Comparison of ENCODE assay signal across 10 mouse cellular contexts in genomic region chr1:134345075-134345474, GRCm38 (mm10). TPM values are rescaled to one million over a fixed set of nuclear protein-coding genes. Genes with fewer than 3 reads are reported as not detected.
DNase-seq lines count a peak whose midpoint lies in the region; ATAC-seq and TF ChIP-seq lines count a peak whose summit lies in the region.
"Had no signal": no experiment of that assay in that cellular context is flagged by ENCODE, and none has a peak within 500 bp of the region (broad histone marks: within the 10 kb centered on the region; RNA-seq: fewer than 3 reads in every experiment).

No protein-coding gene starts in this region.

- peak overlapping the region; percentile 88; the same call in 1 of the 2 replicates for H3K4me2 ChIP-seq in forebrain, embryonic 11.5 days (ENCODE audit: low read depth, low read length, severe bottlenecking)
- H3K4me2 ChIP-seq in intestine, embryonic 15.5 days (replicated peaks): peak overlapping the region; percentile 94
- peak overlapping the region; percentile 78 for H3K4me2 ChIP-seq in midbrain, postnatal 0 days (ENCODE audit: low read depth, low read length, poor library complexity, severe bottlenecking)

- H3K27me3 ChIP-seq in forebrain, embryonic 11.5 days (ENCODE audit: control insufficient read depth, insufficient read depth, low read length): no peaks in the 10 kb centered on the region
- no peaks in the 10 kb centered on the region for H3K27me3 ChIP-seq in intestine, embryonic 15.5 days (replicated peaks)
- H3K27me3 ChIP-seq in midbrain, postnatal 0 days (ENCODE audit: insufficient read depth, low read length): no peaks in the 10 kb centered on the region

- H3K4me1 ChIP-seq in forebrain, embryonic 11.5 days (replicated peaks; ENCODE audit: control insufficient read depth, insufficient read depth, low read length): 0 out of 2 replicates have a peak, but pooled peaks cover 4% of the 10 kb centered on the region
- peaks cover 15% of the 10 kb centered on the region; the same call in 1 of the 2 replicates for H3K4me1 ChIP-seq in intestine, embryonic 15.5 days (replicated peaks)
- H3K4me1 ChIP-seq in midbrain, postnatal 0 days (ENCODE audit: insufficient read depth, low read length): no peaks in the 10 kb centered on the region

- H3K9ac ChIP-seq in forebrain, embryonic 11.5 days (ENCODE audit: low read length): no peak overlapping the region; the same call in 1 of the 2 replicates
- H3K9ac ChIP-seq in intestine, embryonic 15.5 days: no peak overlapping the region
- H3K9ac ChIP-seq in midbrain, postnatal 0 days (replicated peaks; ENCODE audit: low read length, poor library complexity, severe bottlenecking): no peak overlapping the region

- no peak overlapping the region for H3K27ac ChIP-seq in forebrain, embryonic 11.5 days (ENCODE audit: low read depth, low read length)
- no peak overlapping the region for H3K27ac ChIP-seq in intestine, embryonic 15.5 days
- peak overlapping the region; percentile 84 for H3K27ac ChIP-seq in midbrain, postnatal 0 days (ENCODE audit: low read depth, low read length)

- peak; percentile 35 to 42 for DNase-seq in left cerebral cortex, adult 9 months (ENCODE audit: low spot score in 2 of 2)
- DNase-seq in left cerebral cortex, adult 11 months (ENCODE audit: low spot score): no peak
- no peak for DNase-seq in forebrain, embryonic 11.5 days (ENCODE audit: low spot score)
- no peak for DNase-seq in midbrain, postnatal 0 days (ENCODE audit: low spot score)
- DNase-seq in layer of hippocampus, postnatal 14 days (ENCODE audit: low spot score in 2 of 2): no peak
- DNase-seq in right cerebral cortex, postnatal 14 days: no peak

- H3K36me3 ChIP-seq in forebrain, embryonic 11.5 days (ENCODE audit: control insufficient read depth, insufficient read depth, low read length): peaks cover 3% of the 10 kb centered on the region; the same call in 1 of the 2 replicates
- H3K36me3 ChIP-seq in intestine, embryonic 15.5 days: peaks cover 13% of the 10 kb centered on the region; the same call in 1 of the 2 replicates
- peaks cover 24% of the 10 kb centered on the region for H3K36me3 ChIP-seq in midbrain, postnatal 0 days (ENCODE audit: insufficient read depth, low read length)

- no peak for ATAC-seq in forebrain, embryonic 11.5 days (replicated peaks; ENCODE audit: low FRiP score)
- no peak for ATAC-seq in intestine, embryonic 15.5 days
- ATAC-seq in midbrain, postnatal 0 days (ENCODE audit: low FRiP score): no peak
- ATAC-seq in cerebellum, adult (ENCODE audit: insufficient number of reproducible peaks, low FRiP score, low TSS enrichment): no peak

- H3K9me3 ChIP-seq in forebrain, embryonic 11.5 days (ENCODE audit: control insufficient read depth, low read length): no peaks in the 10 kb centered on the region
- no peaks in the 10 kb centered on the region for H3K9me3 ChIP-seq in intestine, embryonic 15.5 days
- H3K9me3 ChIP-seq in midbrain, postnatal 0 days (ENCODE audit: low read length): no peaks in the 10 kb centered on the region
- H3K9me3 ChIP-seq: megakaryocyte, embryonic 14.5 days had no signal

- 83% methylated on average over 4 of the region's 4 CpGs for WGBS in forebrain, embryonic 11.5 days
- 77% methylated on average over 4 of the region's 4 CpGs for WGBS in intestine, embryonic 15.5 days
- WGBS in midbrain, postnatal 0 days: 76% methylated on average over 4 of the region's 4 CpGs

- TF ChIP-seq CTCF in midbrain, postnatal 0 days (IDR thresholded peaks at IDR 0.05): no peak

- no peak overlapping the region; the same call in 1 of the 2 replicates for H3K4me3 ChIP-seq in forebrain, embryonic 11.5 days (ENCODE audit: low read depth, low read length)
- H3K4me3 ChIP-seq in intestine, embryonic 15.5 days (replicated peaks): peak overlapping the region; percentile 52; the same call in 1 of the 2 replicates
- peak overlapping the region; percentile 66 for H3K4me3 ChIP-seq in midbrain, postnatal 0 days (ENCODE audit: low read depth, low read length)

RNA-seq across cellular contexts. Expression of gene Ppfia4, which starts 12.3 kb away (rescaled TPM):
- polyA plus RNA-seq in forebrain, embryonic 11.5 days (2014; fragmentation: Nextera tagmentation; extraction: Ambion mirVana): 1.7 and 2.5 TPM in 2 replicates
- 3.9 and 4.4 TPM in 2 replicates for polyA plus RNA-seq in intestine, embryonic 15.5 days (2015; fragmentation: Nextera tagmentation; extraction: Ambion mirVana)
- total RNA-seq in midbrain, postnatal 0 days (2014; rRNA removed): 42.0 and 43.3 TPM in 2 replicates
- polyA plus RNA-seq in midbrain, postnatal 0 days (2015; fragmentation: Nextera tagmentation; extraction: Ambion mirVana): 28.7 and 29.1 TPM in 2 replicates
- 10 to 100 TPM; 82.3 to 86.7 TPM for total RNA-seq in layer of hippocampus, postnatal 14 days (2021)

RNA-seq across cellular contexts. Expression of gene Tmem183a, which starts 16.7 kb away (rescaled TPM):
- polyA plus RNA-seq in forebrain, embryonic 11.5 days (2014; fragmentation: Nextera tagmentation; extraction: Ambion mirVana): 133 and 145 TPM in 2 replicates
- polyA plus RNA-seq in intestine, embryonic 15.5 days (2015; fragmentation: Nextera tagmentation; extraction: Ambion mirVana): 87.1 and 88.9 TPM in 2 replicates
- 245 and 286 TPM in 2 replicates for total RNA-seq in midbrain, postnatal 0 days (2014; rRNA removed)
- 120 and 125 TPM in 2 replicates for polyA plus RNA-seq in midbrain, postnatal 0 days (2015; fragmentation: Nextera tagmentation; extraction: Ambion mirVana)
- 10 to 100 TPM; 80.0 to 84.3 TPM for total RNA-seq in layer of hippocampus, postnatal 14 days (2021)

RNA-seq across cellular contexts. Expression of gene 4933406M09Rik, which starts 40.7 kb away (rescaled TPM):
- not detected in 2 replicates for polyA plus RNA-seq in forebrain, embryonic 11.5 days (2014; fragmentation: Nextera tagmentation; extraction: Ambion mirVana)
- polyA plus RNA-seq in intestine, embryonic 15.5 days (2015; fragmentation: Nextera tagmentation; extraction: Ambion mirVana): not detected in 2 replicates
- total RNA-seq in midbrain, postnatal 0 days (2014; rRNA removed): not detected in 2 replicates
- polyA plus RNA-seq in midbrain, postnatal 0 days (2015; fragmentation: Nextera tagmentation; extraction: Ambion mirVana): not detected in 2 replicates
- not detected for total RNA-seq in layer of hippocampus, postnatal 14 days (2021)
- total RNA-seq: gastrocnemius, adult 18-20 months had no signal

RNA-seq across cellular contexts. Expression of gene Myog, which starts 55.3 kb away (rescaled TPM):
- polyA plus RNA-seq in forebrain, embryonic 11.5 days (2014; fragmentation: Nextera tagmentation; extraction: Ambion mirVana): not detected in 2 replicates
- 0.54 and 1.1 TPM in 2 replicates for polyA plus RNA-seq in intestine, embryonic 15.5 days (2015; fragmentation: Nextera tagmentation; extraction: Ambion mirVana)
- total RNA-seq in midbrain, postnatal 0 days (2014; rRNA removed): 0.11 and 0.19 TPM in 2 replicates
- not detected in 2 replicates for polyA plus RNA-seq in midbrain, postnatal 0 days (2015; fragmentation: Nextera tagmentation; extraction: Ambion mirVana)
- not detected for total RNA-seq in layer of hippocampus, postnatal 14 days (2021)

Comparison
In these comparisons a context has a peak if more than half of its experiments do, and no peak if none do; other contexts are left out.
1. DNase-seq: peak in left cerebral cortex, adult 9 months (2 of 2); none in left cerebral cortex, adult 11 months (single experiment), forebrain, embryonic 11.5 days (single experiment), midbrain, postnatal 0 days (single experiment), layer of hippocampus, postnatal 14 days (0 of 2) and right cerebral cortex, postnatal 14 days (single experiment).
2. Peak in every context shown above with its lines, with median percentiles within 50 percentile points of each other: H3K4me2 ChIP-seq.